Mouse (Mus musculus): ENCODE results near the gene Erbb4.
A peak's percentile ranks its signal among the peaks of the same experiment; 100 is the strongest.

Gene Erbb4

GRCm38 (mm10) chr1:68466390-68466960, 641.4 kb downstream of the Erbb4 start:
- DNase-seq: no peak

GRCm38 (mm10) chr1:68451274-68451673, 656.6 kb downstream of the Erbb4 start:
- DNase-seq: no peak

GRCm38 (mm10) chr1:68424336-68424983, 683.4 kb downstream of the Erbb4 start:
- DNase-seq: no peak

GRCm38 (mm10) chr1:68401204-68401603, 706.7 kb downstream of the Erbb4 start:
- DNase-seq: no peak

- no peak for DNase-seq
These were observed 736.3 kb downstream of the Erbb4 start for GRCm38 (mm10) chr1:68371531-68371930.

- DNase-seq: no peak
These were observed 774.1 kb downstream of the Erbb4 start for GRCm38 (mm10) chr1:68333714-68334113.

- DNase-seq: no peak
These were observed 802.0 kb downstream of the Erbb4 start for GRCm38 (mm10) chr1:68305813-68306212.

- DNase-seq: no peak
These were observed 823.4 kb downstream of the Erbb4 start for GRCm38 (mm10) chr1:68284443-68284842.

GRCm38 (mm10) chr1:68275819-68276218, 832.0 kb downstream of the Erbb4 start:
- DNase-seq: no peak

GRCm38 (mm10) chr1:68178580-68178979, 929.3 kb downstream of the Erbb4 start:
- no peak for DNase-seq

- no peak for DNase-seq
These were observed 952.6 kb downstream of the Erbb4 start for GRCm38 (mm10) chr1:68155253-68155652.

GRCm38 (mm10) chr1:68150572-68150971, 957.3 kb downstream of the Erbb4 start:
- peak; percentile 9 for DNase-seq

GRCm38 (mm10) chr1:68142562-68143350, 965.1 kb downstream of the Erbb4 start:
- DNase-seq: no peak

- DNase-seq: no peak
These were observed 972.9 kb downstream of the Erbb4 start for GRCm38 (mm10) chr1:68134943-68135342.

GRCm38 (mm10) chr1:68134450-68134849, 973.4 kb downstream of the Erbb4 start:
- no peak for DNase-seq

GRCm38 (mm10) chr1:68123541-68123940, 984.3 kb downstream of the Erbb4 start:
- DNase-seq: no peak

- DNase-seq: no peak
These were observed 987.5 kb downstream of the Erbb4 start for GRCm38 (mm10) chr1:68120364-68120763.

GRCm38 (mm10) chr1:68115721-68116120, 992.1 kb downstream of the Erbb4 start:
- no peak for DNase-seq

- DNase-seq: peak; percentile 64
These were observed 1001.4 kb downstream of the Erbb4 start for GRCm38 (mm10) chr1:68106543-68106860.

- no peak for DNase-seq
These were observed 1001.9 kb downstream of the Erbb4 start for GRCm38 (mm10) chr1:68105834-68106542.

GRCm38 (mm10) chr1:68089623-68090022, 1018.2 kb downstream of the Erbb4 start:
- no peak for DNase-seq

- DNase-seq: no peak
These were observed 1051.4 kb downstream of the Erbb4 start for GRCm38 (mm10) chr1:68056494-68056893.

- no peak for DNase-seq
These were observed 1053.1 kb downstream of the Erbb4 start for GRCm38 (mm10) chr1:68054715-68055114.

GRCm38 (mm10) chr1:68049856-68050255, 1058.0 kb downstream of the Erbb4 start:
- DNase-seq: no peak

Data from kidney, postnatal 10 days (tissue).